Mouse (Mus musculus) ES-E14 (cell line): ENCODE measurements around the gene Gm5105. TPM values are rescaled to one million over a fixed set of nuclear protein-coding genes. Genes with fewer than 3 reads are reported as not detected.

Experiments
- DNase-seq: peaks from one replicate; pipeline ENCODE4 v3.0.0-alpha.2; 2013; ENCODE audit warnings: low read depth, low spot score
- H3K27ac ChIP-seq: 2 replicates; pipeline ENCODE4 v1.5.1; 2012; ENCODE audit warnings: low read depth, mild to moderate bottlenecking, low read length, moderate library complexity, mixed read lengths; ENCODE audit not compliant: poor library complexity, insufficient read depth, severe bottlenecking
- H3K36me3 ChIP-seq: 2 replicates; pipeline ENCODE4 v1.6.1; 2012; ENCODE audit warnings: mild to moderate bottlenecking, low read length, moderate library complexity, mixed read lengths; ENCODE audit not compliant: control insufficient read depth, poor library complexity, insufficient read depth, severe bottlenecking
- H3K4me1 ChIP-seq, 2 experiments: fragments of 150-350 bp in 1 of 2; sonication (generic) in 1 of 2; 2 replicates each; pipeline ENCODE4 v1.6.1; 2012; ENCODE audit warnings: low read length in 2 of 2, mild to moderate bottlenecking in 1 of 2, mixed read lengths in 1 of 2; ENCODE audit not compliant: control insufficient read depth in 2 of 2, insufficient read depth in 2 of 2, poor library complexity in 1 of 2
- H3K4me3 ChIP-seq, 2 experiments: fragments of 150-350 bp in 1 of 2; sonication (generic) in 1 of 2; 2 replicates each; pipeline ENCODE4 v1.5.1; 2012; ENCODE audit warnings: low read length in 2 of 2, low read depth in 1 of 2, mild to moderate bottlenecking in 1 of 2, mixed read lengths in 1 of 2; ENCODE audit not compliant: insufficient read depth in 1 of 2, poor library complexity in 1 of 2, severe bottlenecking in 1 of 2
- H3K9ac ChIP-seq: 2 replicates; pipeline ENCODE4 v1.6.1; 2012; ENCODE audit warnings: low read depth, mild to moderate bottlenecking, low read length, mixed read lengths; ENCODE audit not compliant: poor library complexity, insufficient read depth, severe bottlenecking
- H3K9me3 ChIP-seq: fragments of 150-350 bp; sonication (generic); 2 replicates; pipeline ENCODE4 v1.6.1; 2012; ENCODE audit warnings: low read depth, mild to moderate bottlenecking, low read length; ENCODE audit not compliant: control insufficient read depth, insufficient read depth
- CHD2 ChIP-seq: IDR thresholded peaks from 2 replicates; pipeline ENCODE4 v1.6.1; 2014; ENCODE audit warnings: mild to moderate bottlenecking, low read depth, low read length, inconsistent platforms
- HCFC1 ChIP-seq: IDR thresholded peaks from 2 replicates; pipeline ENCODE4 v1.6.1; 2012; ENCODE audit warnings: low read length, inconsistent platforms, borderline replicate concordance; ENCODE audit not compliant: insufficient read depth
- MAFK ChIP-seq: IDR thresholded peaks from 2 replicates; pipeline ENCODE4 v1.6.1; 2014; ENCODE audit warnings: mild to moderate bottlenecking, low read depth, low read length, inconsistent platforms; ENCODE audit not compliant: insufficient read depth
- ZC3H11A ChIP-seq: IDR thresholded peaks from 2 replicates; pipeline ENCODE4 v1.6.1; 2012; ENCODE audit warnings: low read depth, mild to moderate bottlenecking, inconsistent platforms, low read length, borderline replicate concordance
- ZNF384 ChIP-seq: IDR thresholded peaks from 2 replicates; pipeline ENCODE4 v1.6.1; 2012; ENCODE audit warnings: low read depth, low read length, inconsistent platforms
- in situ Hi-C, 2 experiments: fragments of 600-800 bp; cut with MboI; formaldehyde crosslinking; loops; one replicate each; pipeline ENCODE4 v1.15.1; 2025; ENCODE audit warnings: low sequenced_read_pairs in 2 of 2, inconsistent platforms in 1 of 2; ENCODE audit not compliant: unreplicated experiment in 2 of 2
- total RNA-seq: library from RNA; depleted of rRNA; stranded (reverse); fragments of 300-350 nt; gene quantifications from 2 replicates; pipeline ENCODE4 v1.2.3, GENCODE M21; 2012

The Gm5105 gene
- total RNA-seq, 1 experiment: not detected

- TF ChIP-seq HCFC1: no peak
- TF ChIP-seq ZNF384: no peak
- TF ChIP-seq ZC3H11A: no peak
- TF ChIP-seq CHD2: no peak
- TF ChIP-seq MAFK: no peak
- Histone ChIP-seq H3K4me1 (no peaks in the 10 kb centered on the region), H3K27ac (no peak overlapping the region), H3K9ac (no peak overlapping the region), H3K36me3 (no peaks in the 10 kb centered on the region), H3K4me3 (no peak overlapping the region), H3K9me3 (no peaks in the 10 kb centered on the region)
- DNase-seq: no peak
- in situ Hi-C loops: no loop called here
Measured at GRCm38 (mm10) chr3:138008152-138008551, 59.0 kb downstream of the Gm5105 start.

DNA sequence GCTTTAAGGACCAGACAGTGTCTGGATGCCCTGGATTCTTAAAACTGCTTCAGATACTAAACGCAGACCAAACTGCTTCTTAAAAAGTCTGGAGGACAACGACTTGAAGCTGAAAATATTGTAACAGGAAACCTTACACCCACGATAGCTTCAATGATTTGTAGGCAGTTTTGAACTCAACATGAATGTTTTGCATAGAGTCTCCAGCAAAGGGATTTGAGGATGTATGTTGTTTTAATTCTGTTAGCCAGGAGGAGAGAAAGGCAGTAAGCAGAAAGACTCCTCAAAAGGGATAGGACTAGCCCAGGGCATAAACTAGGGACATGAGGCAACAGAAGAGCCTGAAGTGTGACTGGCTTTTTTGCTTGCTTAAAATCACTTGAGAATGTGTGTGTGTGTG is 60.3 kb downstream of the Gm5105 start:
- in situ Hi-C loops: no loop called here
- H3K36me3 ChIP-seq: no peaks in the 10 kb centered on the region
- no peaks in the 10 kb centered on the region for H3K4me1 ChIP-seq
- no peak for DNase-seq
- no peak overlapping the region for H3K9ac ChIP-seq
- H3K27ac ChIP-seq: no peak overlapping the region
- TF ChIP-seq ZC3H11A (no peak), ZNF384 (no peak), MAFK (no peak), CHD2 (no peak), HCFC1 (no peak)
- H3K4me3 ChIP-seq: no peak overlapping the region
- no peaks in the 10 kb centered on the region for H3K9me3 ChIP-seq

GRCm38 (mm10) chr3:138003264-138003663 is 63.9 kb downstream of the Gm5105 start:
- H3K9me3 ChIP-seq: no peaks in the 10 kb centered on the region
- no peak overlapping the region for H3K27ac ChIP-seq
- H3K36me3 ChIP-seq: no peaks in the 10 kb centered on the region
- 0 out of 4 replicates have a peak, but pooled peaks cover 0 to 1% of the 10 kb centered on the region in 2 experiments for H3K4me1 ChIP-seq
- TF ChIP-seq ZNF384: no peak
- TF ChIP-seq ZC3H11A: no peak
- no peak for TF ChIP-seq CHD2
- TF ChIP-seq MAFK: no peak
- no peak for TF ChIP-seq HCFC1
- no peak overlapping the region for H3K4me3 ChIP-seq
- DNase-seq: no peak
- H3K9ac ChIP-seq: no peak overlapping the region
- in situ Hi-C loops: no loop called here

DNA sequence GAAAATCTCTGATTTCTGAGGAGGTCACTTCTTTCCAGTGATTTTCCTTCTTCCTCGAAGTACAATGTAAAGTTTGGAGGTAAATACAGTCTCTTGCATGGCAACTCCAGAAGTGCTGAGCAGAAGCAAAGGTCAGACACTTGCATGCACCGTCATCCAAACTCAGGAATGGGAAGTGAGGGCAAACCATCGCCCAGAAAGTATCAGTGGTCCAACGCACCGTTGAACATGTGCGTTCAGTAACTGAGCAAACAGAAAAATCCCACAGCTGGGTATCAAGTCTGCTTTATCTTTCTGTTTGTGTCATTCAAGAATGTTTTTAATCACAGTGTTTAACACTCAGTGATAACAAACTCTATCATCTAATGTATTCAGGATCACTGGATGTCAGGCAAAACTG is 64.6 kb downstream of the Gm5105 start:
- no peaks in the 10 kb centered on the region for H3K9me3 ChIP-seq
- no peak overlapping the region for H3K4me3 ChIP-seq
- DNase-seq: no peak
- 0 out of 4 replicates have a peak, but pooled peaks cover 0 to 1% of the 10 kb centered on the region in 2 experiments for H3K4me1 ChIP-seq
- H3K36me3 ChIP-seq: no peaks in the 10 kb centered on the region
- in situ Hi-C loops: no loop called here
- TF ChIP-seq CHD2: no peak
- no peak for TF ChIP-seq HCFC1
- no peak for TF ChIP-seq ZC3H11A
- H3K27ac ChIP-seq: no peak overlapping the region
- H3K9ac ChIP-seq: no peak overlapping the region

DNA sequence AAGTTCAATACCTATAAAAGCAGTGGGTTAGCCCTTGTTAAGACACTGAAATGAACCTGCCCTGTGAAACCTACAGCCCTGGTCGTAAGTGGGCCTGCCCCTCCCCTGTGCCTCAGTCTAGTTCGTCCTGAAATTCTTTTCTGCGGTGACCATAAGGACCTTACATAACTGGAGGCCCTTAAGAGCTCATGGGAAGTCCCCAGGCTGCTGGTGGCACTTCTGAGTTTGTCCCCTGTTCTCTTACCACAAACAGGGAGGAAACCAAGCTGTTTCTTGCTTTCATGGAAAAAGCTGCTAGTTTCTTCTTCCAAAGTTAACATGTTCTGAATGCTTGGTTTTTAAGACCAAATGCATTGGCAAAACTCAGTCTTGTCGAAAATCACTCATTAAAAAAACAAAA is 65.3 kb downstream of the Gm5105 start:
- no peak for TF ChIP-seq MAFK
- no peak for TF ChIP-seq ZNF384
- TF ChIP-seq ZC3H11A: no peak
- H3K4me3 ChIP-seq: no peak overlapping the region
- H3K27ac ChIP-seq: no peak overlapping the region
- no peak for DNase-seq
- no peaks in the 10 kb centered on the region for H3K9me3 ChIP-seq
- H3K4me1 ChIP-seq: 0 out of 4 replicates have a peak, but pooled peaks cover 0 to 1% of the 10 kb centered on the region in 2 experiments
- H3K36me3 ChIP-seq: no peaks in the 10 kb centered on the region
- no peak overlapping the region for H3K9ac ChIP-seq
- in situ Hi-C loops: no loop called here
